Mouse (Mus musculus): ENCODE measurements at regions not wholly inside any gene's neighbourhood (a gene's known extent, or its start where the extent isn't known, plus 50 kb on each side); places are given as distances from the start of the nearest gene placed in this dataset.

- no peak for DNase-seq
Measured at GRCm38 (mm10) chr19:21009607-21010006, 55.6 kb upstream of the Tmc1 start.

GRCm38 (mm10) chr19:21004411-21004810, 50.4 kb upstream of the Tmc1 start:
- no peak for DNase-seq
